Mouse (Mus musculus) cerebellum, postnatal 14 days (tissue): ENCODE measurements around the gene Tex14.
"Not testable (repeated sequence)": the region's sequence is repeated elsewhere in the genome, so short reads cannot be mapped to it uniquely, and the experiment has no call there.

Experiments used
- DNase-seq, 2 experiments: peaks; one replicate each; pipeline ENCODE4 v3.0.0; 2021; ENCODE audit warnings: mixed read lengths in 2 of 2

Tex14 gene

DNA sequence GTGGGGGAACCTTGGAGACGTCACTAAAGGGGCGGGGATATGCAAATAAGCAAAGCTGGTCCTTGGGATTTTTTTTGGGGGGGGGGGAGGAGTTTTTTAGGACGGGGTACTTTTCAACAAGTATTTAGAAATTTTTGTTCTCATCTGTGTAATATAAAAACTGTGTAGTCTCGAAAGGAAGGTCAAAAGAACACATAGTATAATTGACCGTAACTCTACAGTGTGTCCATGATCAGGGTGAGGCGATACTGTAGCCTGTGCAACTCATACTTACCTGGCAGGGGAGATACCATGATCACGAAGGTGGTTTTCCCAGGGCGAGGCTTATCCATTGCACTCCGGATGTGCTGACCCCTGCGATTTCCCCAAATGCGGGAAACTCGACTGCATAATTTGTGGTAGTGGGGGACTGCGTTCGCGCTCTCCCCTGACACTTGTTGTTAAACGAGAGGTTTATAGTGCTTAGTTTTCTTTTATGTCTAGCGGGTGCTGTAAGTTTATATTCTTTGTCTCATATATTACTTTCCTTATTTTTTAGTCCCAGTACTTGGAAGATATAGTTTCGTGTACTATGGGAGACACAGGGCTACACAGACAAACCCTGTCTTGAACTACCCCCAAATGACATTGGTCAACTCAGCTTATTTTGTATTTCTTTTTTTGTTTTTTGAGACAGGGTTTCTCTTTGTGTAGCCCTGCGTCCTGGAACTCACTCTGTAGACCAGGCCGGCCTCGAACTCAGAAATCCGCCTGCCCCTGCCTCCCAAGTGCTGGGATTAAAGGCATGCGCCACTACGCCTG, 21.8 kb downstream of the Tex14 start:
- DNase-seq: peak; percentile 85 to 87

DNA sequence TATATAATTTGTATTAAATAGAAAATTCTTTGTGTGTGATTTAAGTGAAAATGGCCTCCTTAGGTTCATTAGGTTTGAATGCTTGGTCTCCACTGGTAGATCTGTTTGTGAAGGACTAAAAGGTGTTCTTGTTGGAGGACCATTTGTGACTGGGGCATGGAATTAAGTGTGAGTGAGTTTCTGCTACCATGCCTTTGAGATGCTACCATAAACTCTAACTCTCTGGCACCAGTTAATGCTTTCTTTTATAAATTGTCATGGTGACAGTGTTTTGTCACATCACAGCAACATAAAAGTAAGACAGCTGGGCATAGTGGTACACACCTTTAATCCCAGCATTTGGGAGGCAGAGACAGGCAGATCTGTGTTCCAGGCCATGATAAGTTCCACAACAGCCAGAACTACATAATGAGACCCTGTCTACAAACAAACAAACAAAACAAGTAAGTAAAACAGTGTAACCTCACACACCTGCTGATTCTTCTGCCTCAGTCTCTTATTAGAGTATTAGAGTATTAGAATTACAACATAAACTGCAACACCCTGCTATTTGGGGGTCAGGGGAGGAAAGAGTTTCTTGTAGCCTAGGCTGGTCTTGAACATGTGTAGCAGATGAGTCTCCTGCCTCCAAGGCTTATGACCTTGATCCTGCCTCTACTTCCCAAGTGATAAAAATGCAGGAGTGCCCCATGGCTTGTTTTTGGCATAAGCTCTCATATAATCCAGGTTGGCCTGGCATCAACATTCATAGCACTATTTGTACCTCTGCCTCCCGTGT, 22.6 kb downstream of the Tex14 start:
- DNase-seq: no peak

DNA sequence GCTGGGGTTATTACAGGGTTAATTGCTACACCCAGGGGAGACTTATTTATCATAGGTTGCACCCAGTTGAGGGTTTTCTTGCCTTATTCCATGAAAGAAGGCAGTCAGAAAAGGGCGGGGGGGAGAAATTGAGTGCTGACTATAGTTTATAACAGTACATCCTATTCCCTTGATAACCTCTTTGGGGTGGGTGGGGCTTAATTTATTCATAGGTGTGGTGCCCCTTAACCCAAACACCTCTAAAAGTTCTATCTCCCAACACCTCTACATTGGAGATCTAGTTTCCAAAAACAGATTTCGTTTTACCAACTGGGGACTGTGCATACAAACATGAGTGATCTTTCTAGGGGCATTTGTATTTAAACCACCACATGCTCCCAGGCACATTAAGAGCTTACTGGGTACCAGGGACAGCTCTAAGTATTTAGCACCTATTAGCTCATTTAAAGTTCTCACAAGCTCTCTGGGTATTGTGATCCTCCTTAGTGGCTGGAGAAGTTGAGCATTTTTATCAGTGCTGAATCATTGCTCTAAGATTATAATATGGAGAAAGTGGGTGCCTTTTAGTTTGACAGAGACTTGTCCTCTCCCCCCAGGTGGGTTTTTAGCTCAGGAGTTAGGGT, 23.3 kb downstream of the Tex14 start:
- DNase-seq: no peak

DNA sequence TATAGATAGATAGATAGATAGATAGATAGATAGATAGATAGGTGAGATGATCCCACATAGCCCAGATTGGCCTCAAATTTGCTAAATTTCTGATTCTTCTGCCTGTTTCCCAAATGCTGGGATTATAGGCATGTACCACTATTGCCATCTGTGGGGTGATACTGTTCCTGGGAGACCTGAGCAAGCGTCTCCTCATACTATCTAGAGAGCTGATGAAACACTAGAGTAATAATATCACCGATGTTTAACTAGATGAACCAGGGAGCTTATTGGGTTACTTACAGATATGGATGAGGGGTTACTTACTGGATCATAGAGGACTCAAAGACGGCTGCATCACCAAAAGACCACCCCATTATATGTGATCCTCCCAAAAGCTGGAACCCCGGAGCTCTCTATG, 24.5 kb downstream of the Tex14 start:
- DNase-seq: no peak

DNA sequence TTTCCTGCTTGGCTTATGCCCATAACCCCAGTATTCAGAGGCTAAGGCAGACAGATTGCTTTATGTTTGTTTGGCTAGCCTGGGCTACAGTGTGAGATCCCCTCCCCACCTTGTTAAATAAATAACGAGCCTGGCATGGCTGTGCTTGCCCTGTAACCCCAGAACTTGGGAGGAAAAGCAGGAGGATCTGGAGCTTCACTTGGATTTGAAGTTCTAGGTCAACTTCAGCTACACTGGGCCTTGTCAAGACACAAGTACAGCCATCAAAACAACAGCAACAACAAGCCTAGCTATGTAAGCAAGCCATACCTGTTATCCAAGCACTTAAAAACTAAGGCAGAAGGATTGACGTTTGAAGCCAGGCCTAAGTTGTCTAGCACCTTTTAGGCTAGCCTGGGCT, 25.5 kb downstream of the Tex14 start:
- no peak for DNase-seq

DNA sequence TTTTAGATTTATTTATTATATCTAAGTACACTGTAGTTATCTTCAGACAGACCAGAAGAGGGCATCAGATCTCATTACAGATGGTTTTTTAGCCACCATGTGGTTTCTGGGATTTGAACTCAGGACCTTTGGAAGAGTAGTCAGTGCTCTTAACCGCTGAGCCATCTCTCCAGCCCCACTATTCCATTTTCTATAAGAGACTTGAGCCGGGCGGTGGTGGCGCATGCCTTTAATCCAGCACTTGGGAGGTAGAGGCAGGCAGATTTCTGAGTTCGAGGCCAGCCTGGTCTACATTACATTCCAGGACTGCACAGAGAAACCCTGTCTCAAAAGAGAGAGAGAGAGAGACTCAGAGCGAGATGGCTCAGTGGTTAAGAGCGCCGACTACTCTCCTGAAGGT, 26.9 kb downstream of the Tex14 start:
- not testable (repeated sequence) for DNase-seq

DNA sequence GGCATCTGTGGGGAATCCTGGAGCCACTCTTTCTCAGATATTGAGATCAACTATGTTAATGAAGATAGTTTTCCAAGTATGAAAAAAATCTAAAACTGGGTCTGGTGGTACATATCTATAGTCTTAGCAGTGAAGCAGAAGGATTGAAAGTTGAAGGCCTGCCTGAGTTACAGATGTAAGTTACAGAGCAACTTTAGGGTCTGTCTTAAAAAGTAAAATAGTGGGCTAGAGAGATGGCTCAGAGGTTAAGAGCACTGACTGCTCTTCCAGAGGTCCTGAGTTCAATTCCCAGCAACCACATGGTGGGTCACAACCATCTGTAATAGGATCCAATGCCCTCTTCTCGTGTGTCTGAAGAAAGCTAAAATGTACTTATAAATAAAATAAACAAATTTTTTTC, 27.6 kb downstream of the Tex14 start:
- DNase-seq: no peak

DNA sequence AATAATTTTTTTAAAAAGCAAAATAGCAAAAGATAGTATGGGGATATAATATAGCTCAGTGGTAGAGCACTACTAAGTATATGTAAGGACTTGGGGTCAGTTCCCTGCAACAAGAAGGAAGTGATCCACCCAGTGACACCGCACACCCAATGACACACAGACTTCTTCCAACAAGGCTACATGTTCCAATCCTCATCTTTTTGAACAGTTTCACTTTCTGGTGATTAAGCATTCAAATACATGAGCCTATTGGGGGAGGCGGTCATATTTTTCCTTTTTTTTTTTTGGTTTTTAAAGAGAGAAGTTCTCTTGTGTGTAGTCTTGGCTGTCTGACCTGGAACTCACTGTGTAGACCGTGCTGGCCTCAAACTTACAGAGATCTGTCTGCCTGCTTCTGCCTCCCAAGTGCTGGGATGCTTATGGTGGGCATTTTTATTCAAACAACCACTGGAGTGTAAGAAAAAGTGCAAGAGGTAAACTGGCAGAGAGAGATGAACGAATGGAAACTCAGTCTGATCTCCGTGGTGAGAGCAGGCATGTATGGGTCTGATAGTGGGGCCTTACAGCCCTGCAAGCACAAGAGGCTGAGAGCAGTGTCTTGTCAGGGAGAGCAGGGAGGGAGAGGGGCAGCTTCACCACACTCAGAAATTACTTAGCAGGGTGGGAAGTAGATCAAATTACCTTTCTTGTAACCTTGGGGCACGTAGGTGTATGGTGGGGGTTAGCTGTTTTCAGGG, 28.2 kb downstream of the Tex14 start:
- no peak for DNase-seq

DNA sequence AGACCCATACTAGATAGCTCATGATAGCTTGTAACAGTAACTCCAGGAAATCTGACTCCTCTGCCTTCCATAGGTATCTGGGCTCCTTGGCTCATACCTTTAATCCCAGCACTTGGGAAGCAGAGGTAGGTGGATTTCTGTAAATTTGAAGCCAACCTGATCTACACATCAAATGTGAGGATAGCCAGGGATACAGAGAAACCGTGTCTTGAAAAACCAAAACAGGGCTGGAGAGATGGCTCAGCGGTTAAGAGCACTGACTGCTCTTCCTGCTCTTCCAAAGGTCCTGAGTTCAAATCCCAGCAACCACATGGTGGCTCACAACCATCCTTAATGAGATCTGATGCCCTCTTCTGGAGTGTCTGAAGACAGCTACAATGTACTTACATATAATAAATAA, 30.2 kb downstream of the Tex14 start:
- DNase-seq: not testable (repeated sequence)

DNA sequence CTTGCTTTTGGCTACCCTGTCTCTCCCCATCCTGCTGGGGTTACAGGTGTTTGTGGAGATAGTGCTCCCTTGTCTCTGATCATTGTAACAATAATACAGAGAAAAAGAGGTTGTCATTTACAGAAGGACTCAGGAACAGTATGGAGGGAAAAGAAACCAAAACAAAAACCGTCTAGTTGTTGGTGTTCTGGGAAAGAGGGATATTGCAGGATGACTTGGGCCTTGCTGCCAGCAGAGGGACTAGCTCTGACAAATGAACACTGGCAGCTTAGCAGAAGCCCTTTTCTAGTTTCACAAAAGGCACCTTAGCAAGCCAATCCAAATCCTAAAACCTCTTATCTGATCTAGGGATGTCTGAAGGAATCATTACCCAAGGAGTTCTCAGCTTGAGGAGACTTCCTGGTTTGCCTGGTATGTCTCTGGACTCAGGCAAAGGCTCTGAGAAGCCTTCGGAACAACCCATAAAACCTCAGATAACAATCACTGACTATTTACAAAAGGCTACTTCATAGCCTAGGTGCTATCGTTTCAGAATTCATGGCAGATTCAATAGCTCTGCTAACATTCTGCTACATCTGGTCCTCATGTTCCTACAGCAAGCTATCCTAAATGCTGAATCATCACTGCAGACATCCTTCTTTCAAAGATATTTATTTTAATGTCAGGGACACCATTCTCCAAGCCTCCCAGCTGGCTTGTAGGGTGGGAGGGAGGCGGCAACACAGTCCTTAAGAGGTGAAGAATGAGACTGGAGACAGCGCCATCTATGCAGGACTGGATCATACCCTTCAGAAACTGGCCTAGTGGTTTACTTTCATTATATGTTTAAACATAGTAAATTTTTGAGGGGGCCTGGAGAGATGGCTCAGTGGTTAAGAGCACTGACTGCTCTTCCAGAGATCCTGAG, 31.7 kb downstream of the Tex14 start:
- DNase-seq: no peak

DNA sequence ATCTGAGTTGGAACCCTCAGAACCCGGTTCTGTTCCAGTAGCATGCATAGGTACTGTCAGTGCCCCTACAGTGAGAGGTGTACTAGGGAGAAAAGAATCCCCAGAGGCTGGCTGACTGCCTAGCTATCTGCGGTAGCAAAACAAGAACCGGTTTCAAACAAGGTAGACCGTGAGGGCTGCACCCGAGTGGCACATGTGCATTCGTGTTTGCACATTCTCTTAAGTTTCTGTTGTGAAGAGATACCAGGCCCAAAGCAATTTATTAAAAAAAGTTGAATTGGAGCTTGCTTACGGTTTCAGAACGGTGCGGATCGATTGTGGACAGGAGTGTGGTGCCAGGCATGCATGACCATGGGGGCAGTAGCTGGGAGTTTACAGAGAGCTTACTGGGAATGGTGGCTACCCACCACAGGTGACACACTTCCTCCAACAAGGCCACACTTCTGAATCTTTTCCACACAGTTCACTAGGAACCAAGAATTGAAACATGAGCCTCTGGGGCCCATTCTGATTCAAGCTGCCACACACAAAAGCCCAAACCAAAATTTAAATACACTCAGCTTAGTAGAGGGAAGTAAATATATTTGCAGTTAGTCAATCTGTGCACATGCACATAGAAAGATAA, 35.0 kb downstream of the Tex14 start:
- no peak for DNase-seq

DNA sequence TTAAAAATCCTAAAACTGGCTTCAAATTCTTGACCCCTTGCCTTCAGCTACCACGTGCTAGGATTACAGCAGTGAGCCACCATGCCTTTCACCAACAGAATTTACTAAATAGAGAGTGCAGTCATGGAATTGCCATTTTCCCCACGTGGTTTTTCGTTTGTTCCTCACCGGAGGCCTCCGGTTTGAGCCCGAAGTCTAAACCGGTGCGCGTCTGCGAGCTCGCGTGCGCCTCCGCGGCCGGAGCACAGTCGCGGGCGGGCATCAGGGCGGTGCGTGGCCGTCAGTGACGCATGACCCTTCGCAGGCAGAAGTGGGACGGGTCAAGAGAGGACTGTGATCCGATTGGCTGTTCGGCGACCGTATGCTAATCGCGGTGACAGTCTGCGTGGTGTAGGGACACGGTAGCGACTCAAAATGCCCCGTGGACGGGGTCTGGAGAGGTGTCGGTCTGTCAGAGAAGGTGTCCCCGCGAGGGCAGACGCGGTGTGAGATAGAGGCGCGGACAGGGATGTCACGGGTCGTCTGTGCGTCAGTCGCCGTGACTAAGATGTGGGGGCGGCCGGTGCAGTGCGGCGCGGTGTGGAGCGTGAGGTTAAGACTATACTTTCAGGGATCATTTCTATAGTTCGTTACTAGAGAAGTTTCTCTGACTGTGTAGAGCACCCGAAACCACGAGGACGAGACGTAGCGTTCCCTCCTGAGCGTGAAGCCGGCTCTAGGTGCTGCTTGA, 37.9 kb downstream of the Tex14 start:
- peak; percentile 81 to 86 for DNase-seq

DNA sequence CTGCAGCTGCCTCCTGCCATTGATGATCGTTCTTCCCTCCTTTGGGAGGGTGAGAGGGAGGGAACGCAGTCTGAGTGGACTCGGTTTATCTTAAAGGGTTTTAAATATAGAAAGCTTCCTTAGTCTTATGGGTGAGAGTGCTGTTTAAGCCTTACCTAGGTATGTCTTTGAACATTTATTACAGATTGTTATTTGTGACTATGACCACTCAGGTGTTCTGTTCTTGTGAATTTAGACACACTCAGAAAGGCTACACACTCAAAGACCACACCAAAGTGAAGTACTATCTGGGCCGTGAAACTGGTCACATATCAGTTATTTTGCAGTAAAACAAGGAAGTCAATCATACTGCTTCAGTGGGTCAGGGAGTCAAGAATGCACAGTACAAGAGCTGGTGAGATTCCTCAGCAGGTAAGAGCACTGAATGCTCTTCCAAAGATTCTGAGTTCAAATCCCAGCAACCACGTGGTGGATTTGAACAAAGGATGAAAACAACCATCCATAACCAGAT, 38.6 kb downstream of the Tex14 start:
- DNase-seq: peak; percentile 65 to 66

DNA sequence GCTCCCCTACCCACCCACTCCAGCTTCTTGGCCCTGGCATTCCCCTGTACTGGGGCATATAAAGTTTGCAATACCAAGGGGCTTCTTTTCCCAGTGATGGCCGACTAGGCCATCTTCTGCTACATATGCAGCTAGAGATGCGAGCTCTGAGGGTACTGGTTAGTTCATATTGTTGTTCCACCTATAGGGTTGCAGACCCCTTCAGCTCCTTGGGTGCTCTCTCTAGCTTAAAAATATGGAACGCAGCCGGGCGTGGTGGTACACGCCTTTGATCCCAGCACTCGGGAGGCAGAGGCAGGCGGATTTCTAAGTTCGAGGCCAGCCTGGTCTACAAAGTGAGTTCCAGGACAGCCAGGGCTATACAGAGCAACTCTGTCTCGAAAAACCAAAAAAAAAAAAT, 39.2 kb downstream of the Tex14 start:
- DNase-seq: not testable (repeated sequence)

DNA sequence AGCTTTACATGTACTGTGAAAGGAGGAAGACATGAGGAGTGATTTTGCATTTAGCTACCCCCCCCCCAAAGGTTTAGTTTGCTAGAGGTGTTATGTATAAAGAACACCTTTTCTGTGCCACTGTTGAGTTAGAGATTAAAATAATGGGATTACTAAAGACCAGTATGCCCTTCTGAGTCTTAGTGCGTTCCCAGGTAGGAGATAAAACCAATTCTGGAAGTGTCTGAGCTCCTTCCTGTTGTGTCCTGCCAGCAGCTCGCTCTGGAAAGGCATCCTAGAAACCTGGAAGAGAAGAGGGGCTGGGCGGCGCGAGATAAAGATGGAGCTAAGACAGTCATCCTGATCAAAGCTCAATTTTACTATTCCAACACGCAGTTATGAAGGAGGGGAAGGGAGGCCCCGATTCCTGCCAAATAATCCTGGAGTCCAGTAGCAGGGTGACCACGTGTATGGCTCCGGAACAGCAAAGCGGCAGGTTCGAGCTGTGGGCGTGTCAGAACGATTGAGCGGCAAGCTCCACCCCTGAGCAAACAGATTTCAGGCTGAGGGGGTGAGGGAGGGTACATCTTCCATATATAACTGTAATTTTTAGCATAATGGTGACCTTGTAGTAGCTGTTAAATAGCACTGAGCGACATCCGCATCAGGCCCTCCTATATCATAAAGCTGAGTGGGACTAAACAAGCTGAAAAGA, 40.0 kb downstream of the Tex14 start:
- peak in 1 of 2 experiments; percentile 41 for DNase-seq

DNA sequence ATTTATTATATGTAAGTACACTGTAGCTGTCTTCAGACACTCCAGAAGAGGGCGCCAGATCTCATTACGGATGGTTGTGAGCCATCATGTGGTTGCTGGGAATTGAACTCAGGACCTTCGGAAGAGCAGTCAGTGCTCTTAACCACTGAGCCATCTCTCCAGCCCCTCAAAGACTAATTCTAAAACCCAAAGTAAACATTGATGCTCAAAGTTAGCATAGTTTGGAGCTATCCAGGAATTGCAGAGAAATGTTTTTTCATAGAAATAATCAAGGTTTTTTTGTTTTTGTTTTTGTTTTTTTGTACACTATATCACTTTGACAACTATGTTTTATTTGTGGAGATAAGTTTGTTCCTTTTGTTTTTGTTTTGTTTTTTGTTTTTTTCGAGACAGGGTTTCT, 40.7 kb downstream of the Tex14 start:
- DNase-seq: not testable (repeated sequence)

DNA sequence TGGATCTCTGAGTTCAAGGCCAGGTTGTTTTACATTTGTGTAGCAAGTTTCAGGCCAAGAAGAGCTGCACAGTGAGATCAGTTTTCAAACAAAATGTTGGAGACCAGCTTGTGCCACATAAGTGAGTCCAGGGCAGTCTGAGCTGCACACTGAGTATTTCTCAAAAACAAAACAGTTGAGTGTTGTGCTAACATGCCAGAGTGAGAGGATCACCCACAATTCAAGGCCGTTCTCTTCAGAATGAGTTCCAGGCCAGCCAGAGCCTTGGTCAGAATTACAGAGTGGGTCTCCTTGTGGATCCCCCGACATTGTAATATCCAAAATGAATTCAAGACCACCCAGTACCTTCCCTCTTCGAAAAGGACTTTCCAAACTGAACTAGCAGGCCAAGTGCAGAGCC, 41.3 kb downstream of the Tex14 start:
- no peak for DNase-seq

DNA sequence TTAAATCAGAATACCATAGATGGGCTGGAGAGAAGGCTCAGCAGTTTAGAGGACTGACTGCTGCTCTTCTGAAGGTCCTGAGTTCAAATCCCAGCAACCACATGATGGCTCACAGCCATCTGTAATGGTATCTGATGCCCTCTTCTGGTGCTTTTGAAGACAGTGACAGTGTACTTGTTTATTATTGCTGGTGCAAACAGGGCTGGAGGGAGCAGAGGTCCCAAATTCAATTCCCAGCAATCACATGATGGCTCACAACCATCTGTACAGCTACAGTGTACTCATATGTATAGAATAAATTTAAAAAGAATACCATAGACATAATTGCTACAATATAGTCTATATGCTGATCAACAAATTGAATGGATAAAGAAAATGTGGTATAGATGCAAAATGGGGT, 42.6 kb downstream of the Tex14 start:
- no peak for DNase-seq

DNA sequence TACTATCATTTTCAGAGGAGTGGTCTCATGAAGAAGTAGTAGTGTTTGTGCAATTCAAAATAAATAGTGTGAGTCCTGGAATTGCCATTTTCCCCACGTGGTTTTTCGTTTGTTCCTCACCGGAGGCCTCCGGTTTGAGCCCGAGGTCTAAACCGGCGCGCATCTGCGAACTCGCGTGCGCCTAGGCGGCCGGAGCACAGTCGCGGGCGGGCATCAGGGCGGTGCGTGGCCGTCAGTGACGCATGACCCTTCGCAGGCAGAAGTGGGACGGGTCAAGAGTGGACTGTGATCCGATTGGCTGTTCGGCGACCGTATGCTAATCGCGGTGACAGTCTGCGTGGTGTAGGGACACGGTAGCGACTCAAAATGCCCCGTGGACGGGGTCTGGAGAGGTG, 43.2 kb downstream of the Tex14 start:
- DNase-seq: peak; percentile 93 to 95
